Mouse (Mus musculus) left cerebral cortex, postnatal 14 days (tissue): ENCODE data around the gene Ubiad1. TPM values are rescaled to one million over a fixed set of nuclear protein-coding genes. Genes with fewer than 3 reads are reported as not detected.

Experiments
- DNase-seq, 2 experiments: peaks; one replicate each; pipeline ENCODE4 v3.0.0; 2021 to 2022; ENCODE audit warnings: low spot score in 2 of 2, mixed read lengths in 1 of 2
- intact Hi-C: fragments of 180-260 bp; cut with DNase I; formaldehyde crosslinking; loops from one replicate; pipeline ENCODE4 v1.15.1; 2025
- long read RNA-seq, 2 experiments: library from polyadenylated mRNA; stranded (forward); transcript quantifications; one replicate each; pipeline ENCODE4 v2.0.0; 2021
- total RNA-seq, 2 experiments: library from RNA; stranded (reverse); gene quantifications; 2 replicates each; pipeline ENCODE4 v1.2.3; 2021

Ubiad1 gene
- 1 to 10 TPM; 8.8 to 9.5 TPM for total RNA-seq
- long read RNA-seq, experiment 1, transcript Ubiad1-201 (2 exons, 2,992 nt): major isoform, 6 of 10 reads
- long read RNA-seq, experiment 1, partial matches to known transcripts: 0 of 10 reads
- long read RNA-seq, experiment 1, other reads (novel, unspliced or antisense): 4 of 10 reads
- long read RNA-seq, experiment 2, transcript Ubiad1-201 (2 exons, 2,992 nt): major isoform, 6 of 8 reads
- long read RNA-seq, experiment 2, partial matches to known transcripts: 0 of 8 reads
- long read RNA-seq, experiment 2, other reads (novel, unspliced or antisense): 2 of 8 reads

- intact Hi-C loops: no loop called here
- peak; percentile 58 to 74 for DNase-seq
Measured at GRCm38 (mm10) chr4:148444250-148444967, at the start of gene Ubiad1. Gene Ubiad1, minus strand, starts transcription at chr4:148444771.

GRCm38 (mm10) chr4:148491448-148491847 lies 46.9 kb upstream of the Ubiad1 start:
- intact Hi-C loops: no loop called here
- DNase-seq: peak in 1 of 2 experiments; percentile 44

- intact Hi-C loops: no loop called here
- DNase-seq: no peak
Measured at GRCm38 (mm10) chr4:148490502-148490901, 45.9 kb upstream of the Ubiad1 start.

- DNase-seq: no peak
- intact Hi-C loops: no loop called here
Measured at GRCm38 (mm10) chr4:148487841-148488240, 43.3 kb upstream of the Ubiad1 start.

- intact Hi-C loops: no loop called here
- DNase-seq: no peak
Measured at GRCm38 (mm10) chr4:148484511-148484910, 39.9 kb upstream of the Ubiad1 start.

GRCm38 (mm10) chr4:148481557-148482168 lies 37.1 kb upstream of the Ubiad1 start:
- intact Hi-C loops: no loop called here
- DNase-seq: no peak

GRCm38 (mm10) chr4:148480245-148480644 lies 35.7 kb upstream of the Ubiad1 start:
- intact Hi-C loops: no loop called here
- no peak for DNase-seq

- DNase-seq: no peak
- intact Hi-C loops: no loop called here
Measured at GRCm38 (mm10) chr4:148473496-148473895, 28.9 kb upstream of the Ubiad1 start.

- no peak for DNase-seq
- intact Hi-C loops: no loop called here
Measured at GRCm38 (mm10) chr4:148472436-148473174, 28.0 kb upstream of the Ubiad1 start.

GRCm38 (mm10) chr4:148471363-148471806 lies 26.8 kb upstream of the Ubiad1 start:
- intact Hi-C loops: no loop called here
- no peak for DNase-seq

- DNase-seq: no peak
- intact Hi-C loops: no loop called here
Measured at GRCm38 (mm10) chr4:148469487-148470252, 25.1 kb upstream of the Ubiad1 start.

GRCm38 (mm10) chr4:148468396-148468795 lies 23.8 kb upstream of the Ubiad1 start:
- intact Hi-C loops: no loop called here
- DNase-seq: no peak

- DNase-seq: no peak
- intact Hi-C loops: no loop called here
Measured at GRCm38 (mm10) chr4:148466511-148467079, 22.0 kb upstream of the Ubiad1 start.

GRCm38 (mm10) chr4:148464869-148465268 lies 20.3 kb upstream of the Ubiad1 start:
- intact Hi-C loops: no loop called here
- DNase-seq: no peak

GRCm38 (mm10) chr4:148464301-148464700 lies 19.7 kb upstream of the Ubiad1 start:
- intact Hi-C loops: no loop called here
- DNase-seq: no peak

GRCm38 (mm10) chr4:148463208-148463960 lies 18.8 kb upstream of the Ubiad1 start:
- intact Hi-C loops: no loop called here

GRCm38 (mm10) chr4:148462717-148463116 lies 18.1 kb upstream of the Ubiad1 start:
- intact Hi-C loops: no loop called here
- DNase-seq: no peak

More at GRCm38 (mm10) chr4:148463208-148463960, 18.8 kb upstream of the Ubiad1 start:
- DNase-seq: peak; percentile 50 to 59

- intact Hi-C loops: no loop called here
Measured at GRCm38 (mm10) chr4:148461772-148462171, 17.2 kb upstream of the Ubiad1 start.

More at GRCm38 (mm10) chr4:148461772-148462171, 17.2 kb upstream of the Ubiad1 start:
- no peak for DNase-seq
